Comparison of ENCODE assay signal across 27 mouse cellular contexts in genomic region chr8:13272834-13273233, GRCm38 (mm10). TPM values are rescaled to one million over a fixed set of nuclear protein-coding genes. Genes with fewer than 3 reads are reported as not detected.
"Had no signal": no experiment of that assay in that cellular context is flagged by ENCODE, and none has a peak within 500 bp of the region (broad histone marks: within the 10 kb centered on the region; RNA-seq: fewer than 3 reads in every experiment).

No protein-coding gene starts in this region.

- H3K9ac ChIP-seq: forebrain, postnatal 0 days; heart, embryonic 13.5 days; heart, embryonic 15.5 days; hindbrain, embryonic 12.5 days; hindbrain, embryonic 14.5 days; intestine, embryonic 15.5 days; limb, embryonic 12.5 days had no signal

- H3K4me3 ChIP-seq: heart, adult 2 months; heart, embryonic 13.5 days; heart, embryonic 15.5 days; hindbrain, embryonic 10.5 days; hindbrain, embryonic 12.5 days; intestine, embryonic 15.5 days; layer of hippocampus, adult 2 months; left cerebral cortex, adult 2 months; limb, embryonic 10.5 days; limb, embryonic 12.5 days had no signal

- H3K9me3 ChIP-seq: heart, embryonic 13.5 days; heart, embryonic 15.5 days; hindbrain, embryonic 10.5 days; hindbrain, embryonic 12.5 days; intestine, embryonic 15.5 days; limb, embryonic 10.5 days; limb, embryonic 12.5 days had no signal

- H3K27me3 ChIP-seq: heart, embryonic 13.5 days; heart, embryonic 15.5 days; hindbrain, embryonic 12.5 days; intestine, embryonic 15.5 days; limb, embryonic 12.5 days had no signal

- H3K27ac ChIP-seq: heart, adult 2 months; heart, embryonic 13.5 days; heart, embryonic 15.5 days; hindbrain, embryonic 10.5 days; hindbrain, embryonic 12.5 days; hindbrain, embryonic 14.5 days; intestine, embryonic 15.5 days; layer of hippocampus, adult 2 months; left cerebral cortex, adult 2 months; limb, embryonic 10.5 days; limb, embryonic 12.5 days had no signal

- ATAC-seq: forebrain, postnatal 0 days; hindbrain, embryonic 16.5 days; inflammation-experienced regulatory T-cells, adult 6 months; intestine, embryonic 15.5 days; intestine, postnatal 0 days had no signal

- H3K4me2 ChIP-seq: heart, embryonic 11.5 days; heart, embryonic 13.5 days; heart, embryonic 15.5 days; hindbrain, embryonic 12.5 days; hindbrain, embryonic 14.5 days; intestine, embryonic 15.5 days; limb, embryonic 12.5 days had no signal

- DNase-seq: forebrain, postnatal 0 days; gastrocnemius, postnatal 14 days; gastrocnemius, postnatal 36 days; heart, adult 11 months; heart, adult 2 months; heart, postnatal 14 days; heart, postnatal 4 days; kidney, adult 18-20 months; kidney, adult 8-10 months; kidney, postnatal 10 days; kidney, postnatal 25 days; kidney, postnatal 4 days had no signal

- H3K4me1 ChIP-seq: heart, embryonic 13.5 days; heart, embryonic 15.5 days; hindbrain, embryonic 10.5 days; hindbrain, embryonic 12.5 days; intestine, embryonic 15.5 days; limb, embryonic 12.5 days had no signal

RNA-seq across cellular contexts. Expression of gene Adprhl1, which starts 18.9 kb away (rescaled TPM):
- polyA plus RNA-seq: forebrain, postnatal 0 days; hindbrain, embryonic 14.5 days; inflammation-experienced regulatory T-cells, adult 6 months; intestine, postnatal 0 days; kidney, embryonic 14.5 days; limb, embryonic 10.5 days had no signal
